Mouse (Mus musculus) cerebellum, postnatal 36 days (tissue): Measurements from ENCODE around the gene Klhl40.

ENCODE experiments used
- DNase-seq, 2 experiments: peaks; one replicate each; pipeline ENCODE4 v3.0.0; 2021 to 2022; ENCODE audit warnings: mixed read lengths in 2 of 2

Klhl40 gene

GRCm38 (mm10) chr9:121777484-121778065 is at the start of gene Klhl40:
Gene Klhl40 (plus strand): TSS chr9:121777607.
- DNase-seq: no peak

DNA sequence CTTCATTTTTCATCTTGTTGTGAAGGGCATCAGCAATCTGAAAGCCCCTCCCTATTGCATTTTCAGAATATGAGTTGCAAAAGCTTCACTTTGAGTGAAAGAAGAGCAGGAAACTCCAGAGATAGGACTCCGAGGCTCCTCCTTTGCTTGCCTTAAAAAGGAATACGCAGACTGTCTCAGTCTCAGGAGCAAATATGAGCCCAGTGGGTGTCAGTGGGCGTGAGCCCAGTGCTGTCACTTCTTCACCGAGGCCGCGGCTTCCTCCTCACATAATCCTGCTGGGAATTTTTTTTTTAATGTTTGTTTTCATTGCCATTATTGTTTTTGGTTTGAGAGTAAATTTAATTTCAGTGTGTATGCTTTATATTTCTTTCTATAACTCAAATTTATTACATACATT is 36.9 kb upstream of the Klhl40 start:
- DNase-seq: no peak

DNA sequence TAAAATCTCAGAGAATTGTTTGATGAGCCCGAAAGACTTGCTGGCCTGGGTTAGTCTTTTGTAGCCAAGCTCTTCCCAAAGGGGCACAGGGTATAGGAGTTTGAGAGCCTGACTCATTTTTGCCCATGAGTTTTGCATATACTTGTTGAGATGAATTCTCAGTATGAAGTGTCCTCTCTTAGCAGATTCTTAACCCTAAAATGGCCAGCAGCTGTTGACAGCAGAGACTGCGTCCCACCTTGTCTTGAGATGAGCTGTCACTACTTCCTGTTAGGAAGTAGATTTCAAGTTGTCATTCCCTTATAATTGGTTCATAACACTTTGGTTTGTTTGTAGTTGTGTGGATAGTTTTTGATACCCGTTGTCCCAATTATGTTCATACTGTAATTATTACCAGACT is 36.2 kb upstream of the Klhl40 start:
- no peak for DNase-seq

- DNase-seq: no peak
These were observed 33.4 kb upstream of the Klhl40 start for GRCm38 (mm10) chr9:121744051-121744450.

GRCm38 (mm10) chr9:121752774-121753173 is 24.6 kb upstream of the Klhl40 start:
- no peak for DNase-seq

DNA sequence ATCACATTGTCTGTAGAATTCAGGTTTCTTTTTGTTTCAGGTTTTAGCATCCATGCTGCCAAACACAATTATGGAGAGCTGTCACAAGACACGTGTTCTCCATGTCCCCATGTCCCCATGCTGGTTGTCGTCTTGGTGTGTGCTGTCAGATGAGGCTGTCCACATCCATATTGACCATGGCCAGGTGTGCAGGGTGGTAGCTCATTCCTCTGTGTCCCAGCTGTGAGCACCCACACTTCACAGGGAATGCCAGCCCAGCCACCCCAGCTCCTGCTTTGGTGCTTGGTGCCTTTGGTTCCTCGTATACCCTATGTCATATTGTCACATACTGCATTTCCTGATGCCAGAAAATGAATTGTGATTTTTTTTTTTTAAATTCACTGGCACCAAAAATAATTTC is 22.8 kb upstream of the Klhl40 start:
- no peak for DNase-seq

DNA sequence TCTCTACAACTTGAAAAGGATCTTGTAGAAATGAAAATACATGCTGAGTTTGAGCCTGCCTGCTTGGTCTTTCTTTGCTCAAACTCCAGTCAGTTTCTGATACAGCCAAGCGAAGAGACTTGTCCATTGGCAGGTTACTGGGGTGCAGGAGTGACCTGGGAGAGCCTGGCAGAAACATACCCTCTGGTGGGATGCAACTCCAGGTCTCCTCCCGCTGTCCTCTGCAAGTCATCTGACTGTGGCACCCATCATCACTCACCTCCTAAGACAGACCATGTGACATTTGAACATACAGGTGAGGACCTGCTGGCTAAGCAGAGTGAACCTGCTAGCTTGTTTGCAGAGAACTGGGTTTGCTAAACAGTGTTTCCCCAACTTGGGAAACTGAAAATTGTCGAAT is 20.6 kb upstream of the Klhl40 start:
- no peak for DNase-seq

- no peak for DNase-seq
These were observed 20.0 kb upstream of the Klhl40 start for GRCm38 (mm10) chr9:121757432-121757831.

DNA sequence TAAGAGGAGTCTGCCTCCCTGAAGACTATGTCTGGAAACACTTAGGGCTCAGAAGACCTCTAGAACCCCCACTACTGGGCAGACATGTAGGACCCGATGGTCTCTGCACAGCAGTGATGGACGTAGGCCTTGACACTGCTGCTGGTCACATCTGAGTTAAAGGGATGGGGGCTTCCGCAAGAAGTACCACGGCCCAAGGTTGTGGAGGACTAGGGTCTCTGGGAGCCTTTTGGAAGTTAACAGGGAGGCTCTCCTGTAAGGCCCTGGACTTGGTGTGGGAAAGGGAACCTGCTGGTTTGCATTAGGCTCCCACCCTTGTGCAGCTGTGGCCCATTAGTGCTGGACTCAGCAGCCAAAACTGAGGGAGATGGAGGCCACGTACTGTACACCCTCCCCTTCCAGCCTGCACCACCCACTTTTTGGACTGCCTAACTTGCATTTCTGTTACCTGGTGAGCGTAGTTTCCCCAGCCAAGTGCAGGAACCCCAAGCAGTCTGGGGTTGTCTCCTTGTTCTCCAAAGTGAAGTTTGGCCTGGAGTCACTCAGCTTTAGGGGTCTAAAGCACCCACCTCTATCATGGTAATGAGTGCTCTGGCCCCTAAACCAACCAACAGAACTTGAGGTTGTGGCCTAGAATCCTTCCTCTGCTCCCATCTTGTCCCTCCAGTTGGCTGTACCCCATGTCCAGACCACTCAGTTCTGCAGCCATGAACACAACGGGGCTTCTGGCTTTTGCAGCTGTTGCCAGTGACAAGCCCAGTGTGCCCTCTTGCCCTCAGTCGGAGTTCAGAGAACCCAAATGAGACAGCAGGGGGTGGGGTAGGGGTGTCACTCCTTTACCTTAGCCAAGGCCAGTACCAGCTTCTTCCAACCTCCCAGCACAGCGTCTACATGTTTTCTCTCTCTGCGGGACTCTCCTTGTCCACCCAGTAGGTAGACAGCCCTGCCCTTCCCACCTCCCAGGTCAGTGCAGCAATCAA is 19.3 kb upstream of the Klhl40 start:
- no peak for DNase-seq

DNA sequence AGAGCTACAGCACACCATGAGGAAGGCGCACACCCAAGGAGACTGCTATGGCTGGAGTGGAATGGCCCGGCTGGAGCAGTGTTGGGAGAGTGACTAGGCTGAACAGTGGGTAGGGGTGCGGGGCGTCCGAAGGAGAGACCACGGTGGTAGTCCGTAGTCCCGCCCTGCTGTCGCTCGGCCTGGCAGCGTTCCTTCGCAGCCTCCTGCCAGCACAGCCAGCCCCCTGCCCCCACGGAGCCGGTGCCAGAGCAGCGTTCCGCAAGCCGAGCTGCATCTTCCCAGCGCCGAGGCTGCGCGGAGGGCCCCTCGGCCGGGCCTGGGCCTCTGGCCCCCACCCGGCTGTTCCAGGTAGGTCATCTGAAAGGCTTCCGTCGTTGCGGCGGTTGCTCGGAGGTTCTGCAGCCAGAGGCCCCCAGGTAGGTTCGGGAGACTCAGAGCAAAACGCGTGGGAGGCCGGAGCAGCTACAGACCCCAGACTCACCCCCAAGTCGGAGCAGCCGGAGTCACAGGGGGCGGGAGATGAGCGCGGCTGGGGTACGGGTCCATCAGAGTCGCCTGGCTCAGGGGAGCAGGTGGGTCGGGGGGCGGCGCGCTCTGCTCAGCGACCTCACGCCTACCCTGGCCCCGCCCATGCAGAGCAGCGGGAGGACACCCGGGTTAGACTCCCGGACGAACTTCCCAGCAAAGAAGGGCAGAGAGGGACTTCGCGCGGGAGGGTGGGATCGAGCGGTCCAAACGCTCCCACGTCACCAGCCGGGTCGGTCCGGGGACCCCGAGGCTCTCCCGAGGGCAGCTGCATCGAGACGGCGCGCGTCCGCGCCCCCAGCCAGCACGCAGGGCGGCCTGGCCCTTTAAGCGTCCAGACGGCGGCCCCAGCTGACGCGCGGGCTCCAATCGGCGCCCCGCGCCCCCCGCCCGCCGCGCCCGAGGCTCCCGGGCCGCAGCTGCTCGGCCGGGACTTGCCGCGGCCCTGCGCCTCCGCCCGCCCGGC is 18.0 kb upstream of the Klhl40 start, which contains the start of gene Zfp651:
Gene Zfp651 (plus strand): TSS at position 240 of the 991 bp plus-strand sequence.
- peak; percentile 60 to 71 for DNase-seq

DNA sequence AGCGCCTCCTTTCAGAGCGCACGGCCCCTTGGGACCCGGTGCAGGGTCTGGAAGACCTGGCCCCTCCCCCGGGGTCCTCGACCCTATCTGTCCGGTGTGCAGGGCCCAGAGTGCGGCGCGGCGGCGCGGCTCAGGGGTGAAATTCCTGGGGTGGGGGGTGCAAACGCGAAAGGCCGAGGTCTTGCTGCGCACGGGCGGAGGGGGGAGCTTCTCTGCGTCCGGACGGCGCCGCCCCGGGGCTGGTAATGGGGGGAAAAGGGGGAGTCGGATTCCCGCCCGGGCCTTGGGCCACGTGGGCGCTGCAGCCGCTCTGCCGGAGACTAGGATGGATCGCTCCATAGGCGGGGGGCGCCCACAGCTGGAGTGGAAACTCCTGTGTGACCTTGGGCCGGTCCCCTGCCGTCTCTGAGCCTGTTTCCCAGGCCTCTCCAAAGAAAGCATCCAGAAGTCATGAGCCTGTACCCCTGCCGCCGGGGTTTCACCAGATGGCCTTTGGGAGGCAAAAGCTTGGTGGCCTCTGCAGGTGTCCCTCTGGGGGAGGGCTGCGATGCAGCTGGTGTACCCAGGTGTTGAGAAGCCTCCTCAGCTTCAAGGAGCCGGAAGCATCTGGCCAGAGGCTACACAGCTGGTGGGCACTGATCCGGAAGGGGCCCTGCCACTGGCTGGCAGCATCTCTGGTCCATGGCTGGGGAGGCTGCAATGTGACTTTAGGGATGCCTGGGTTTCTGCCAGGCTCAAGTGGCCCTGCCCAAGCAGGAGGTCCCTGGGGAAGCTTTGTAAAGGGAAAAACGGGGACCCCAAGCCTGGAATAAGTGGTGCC is 16.9 kb upstream of the Klhl40 start:
- DNase-seq: peak in 1 of 2 experiments; percentile 44

DNA sequence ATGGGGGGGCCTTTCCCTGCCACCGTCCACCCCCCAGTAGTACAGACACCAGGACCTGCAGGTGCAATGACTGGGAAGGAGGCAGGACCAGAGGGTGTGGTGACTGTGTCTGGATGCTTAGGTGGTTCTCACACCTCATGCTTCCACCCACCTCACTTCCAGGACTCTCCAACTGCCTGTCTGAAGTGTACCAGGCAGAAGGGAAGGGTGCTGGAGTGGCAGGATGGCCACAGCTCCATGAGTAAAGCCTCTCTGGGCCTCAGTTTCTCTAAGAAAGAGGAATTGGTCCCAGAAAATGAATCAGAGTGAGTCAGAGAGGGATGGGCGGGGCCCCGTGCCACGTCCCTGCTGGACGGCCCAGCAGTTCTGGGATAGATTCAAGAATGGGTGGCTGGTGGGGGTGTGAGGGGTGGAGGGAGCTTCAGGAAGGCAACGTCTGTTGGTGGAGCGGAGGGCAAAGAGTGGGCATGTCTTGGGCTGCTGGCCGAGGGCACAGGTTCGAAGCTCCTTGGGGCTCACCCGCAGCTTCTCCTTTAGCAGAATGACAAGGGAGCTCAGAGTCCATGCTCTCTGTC is 16.2 kb upstream of the Klhl40 start:
- DNase-seq: no peak

GRCm38 (mm10) chr9:121761787-121762186 is 15.6 kb upstream of the Klhl40 start:
- DNase-seq: no peak

GRCm38 (mm10) chr9:121762248-121762647 is 15.2 kb upstream of the Klhl40 start:
- DNase-seq: no peak

DNA sequence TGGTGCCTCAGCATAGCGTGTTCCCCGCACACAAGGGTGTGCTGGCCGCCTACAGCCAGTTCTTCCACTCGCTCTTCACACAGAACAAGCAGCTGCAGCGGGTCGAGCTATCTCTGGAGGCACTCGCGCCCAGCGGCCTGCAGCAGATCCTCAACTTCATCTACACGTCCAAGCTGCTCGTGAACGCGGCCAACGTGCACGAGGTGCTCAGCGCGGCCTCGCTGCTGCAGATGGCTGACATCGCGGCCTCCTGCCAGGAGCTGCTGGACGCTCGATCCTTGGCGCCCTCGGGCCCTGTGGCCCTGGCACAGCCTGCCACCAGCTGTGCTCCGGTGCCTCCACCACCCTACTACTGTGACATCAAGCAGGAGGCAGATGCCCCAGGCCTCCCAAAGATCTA is 14.6 kb upstream of the Klhl40 start:
- no peak for DNase-seq

DNA sequence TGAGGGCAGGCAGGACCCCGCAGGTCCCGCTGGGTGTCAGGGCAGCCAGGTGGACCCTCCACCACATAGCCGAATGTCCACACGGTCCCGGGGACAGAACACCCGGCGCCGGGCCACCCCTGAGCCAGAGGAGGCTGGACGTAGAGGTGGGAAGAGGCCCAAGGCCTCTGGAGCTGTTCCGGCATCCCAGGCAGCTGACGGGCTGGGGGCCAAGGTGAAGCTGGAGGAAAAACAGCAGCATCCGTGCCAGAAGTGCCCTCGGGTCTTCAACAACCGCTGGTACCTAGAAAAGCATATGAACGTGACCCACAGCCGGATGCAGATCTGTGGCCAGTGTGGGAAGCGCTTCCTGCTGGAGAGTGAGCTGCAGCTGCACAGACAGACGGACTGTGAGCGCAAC is 13.7 kb upstream of the Klhl40 start:
- DNase-seq: no peak

DNA sequence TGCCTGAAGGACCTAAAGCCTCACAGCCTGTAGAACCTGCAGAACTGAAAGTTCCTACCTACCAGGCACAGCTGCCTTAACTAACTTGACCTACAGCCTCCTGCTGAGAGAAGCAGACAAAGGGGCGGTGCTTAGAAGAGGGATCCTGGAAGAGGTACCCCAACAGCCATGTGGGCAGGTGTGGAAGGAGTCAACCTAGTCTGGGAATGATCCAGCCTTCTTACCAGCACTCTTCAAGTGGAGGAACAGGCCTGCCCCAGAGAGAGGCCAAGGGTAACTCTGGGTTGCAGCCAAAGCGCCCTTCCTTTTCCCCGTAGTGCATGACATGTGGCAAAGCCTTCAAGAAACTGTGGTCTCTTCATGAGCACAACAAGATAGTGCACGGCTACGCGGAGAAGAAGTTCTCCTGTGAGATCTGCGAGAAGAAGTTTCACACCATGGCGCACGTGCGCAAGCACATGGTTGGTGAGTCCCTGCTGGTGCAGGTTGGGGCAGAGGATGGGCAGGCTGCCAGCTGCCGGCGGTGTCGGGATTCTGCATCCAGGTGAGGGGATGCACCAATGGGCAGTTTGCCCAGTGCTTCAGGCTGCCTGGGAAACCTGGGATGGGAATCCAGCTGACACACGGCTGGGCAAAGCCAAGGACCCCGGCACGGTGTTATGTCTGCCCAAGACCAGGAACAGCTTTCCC is 12.1 kb upstream of the Klhl40 start:
- no peak for DNase-seq

- DNase-seq: no peak
These were observed 5.0 kb upstream of the Klhl40 start for GRCm38 (mm10) chr9:121772412-121772811.

GRCm38 (mm10) chr9:121775951-121776350 is 1.5 kb upstream of the Klhl40 start:
- DNase-seq: no peak

GRCm38 (mm10) chr9:121776511-121776910 is 896 bp upstream of the Klhl40 start:
- DNase-seq: no peak

DNA sequence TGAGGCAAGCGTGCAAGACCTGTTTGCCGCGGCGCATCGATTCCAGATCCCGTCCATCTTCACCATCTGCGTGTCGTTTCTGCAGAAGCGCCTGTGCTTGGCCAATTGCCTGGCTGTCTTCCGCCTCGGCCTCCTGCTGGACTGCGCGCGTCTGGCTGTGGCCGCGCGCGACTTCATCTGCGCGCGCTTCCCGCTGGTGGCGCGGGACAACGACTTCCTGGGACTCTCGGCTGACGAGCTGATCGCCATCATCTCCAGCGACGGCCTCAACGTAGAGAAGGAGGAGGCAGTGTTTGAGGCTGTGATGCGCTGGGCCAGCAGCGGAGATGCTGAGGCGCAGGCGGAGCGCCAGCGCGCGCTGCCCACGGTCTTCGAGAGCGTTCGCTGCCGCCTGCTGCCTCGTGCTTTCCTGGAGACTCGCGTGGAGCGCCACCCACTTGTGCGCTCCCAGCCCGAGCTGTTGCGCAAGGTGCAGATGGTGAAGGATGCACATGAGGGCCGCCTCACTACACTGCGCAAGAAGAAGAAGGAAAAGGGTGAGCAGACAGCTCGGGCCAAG is 738 bp downstream of the Klhl40 start:
- DNase-seq: no peak
